Mouse (Mus musculus) cortical plate, adult 2 months (tissue): ENCODE results near the gene Slc46a1.

ENCODE experiments used
- CTCF ChIP-seq: fragments of 200-500 bp; IDR thresholded peaks from 2 replicates; pipeline ENCODE4 v1.5.1; 2011; ENCODE audit warnings: mild to moderate bottlenecking, control low read depth, low read length; ENCODE audit not compliant: insufficient read depth; ENCODE audit errors: extremely low read depth
- POLR2A ChIP-seq: fragments of 200-500 bp; IDR thresholded peaks from 2 replicates; pipeline ENCODE4 v1.6.1; 2011; ENCODE audit warnings: mild to moderate bottlenecking, low read length, control low read depth; ENCODE audit not compliant: insufficient read depth; ENCODE audit errors: extremely low read depth

DNA sequence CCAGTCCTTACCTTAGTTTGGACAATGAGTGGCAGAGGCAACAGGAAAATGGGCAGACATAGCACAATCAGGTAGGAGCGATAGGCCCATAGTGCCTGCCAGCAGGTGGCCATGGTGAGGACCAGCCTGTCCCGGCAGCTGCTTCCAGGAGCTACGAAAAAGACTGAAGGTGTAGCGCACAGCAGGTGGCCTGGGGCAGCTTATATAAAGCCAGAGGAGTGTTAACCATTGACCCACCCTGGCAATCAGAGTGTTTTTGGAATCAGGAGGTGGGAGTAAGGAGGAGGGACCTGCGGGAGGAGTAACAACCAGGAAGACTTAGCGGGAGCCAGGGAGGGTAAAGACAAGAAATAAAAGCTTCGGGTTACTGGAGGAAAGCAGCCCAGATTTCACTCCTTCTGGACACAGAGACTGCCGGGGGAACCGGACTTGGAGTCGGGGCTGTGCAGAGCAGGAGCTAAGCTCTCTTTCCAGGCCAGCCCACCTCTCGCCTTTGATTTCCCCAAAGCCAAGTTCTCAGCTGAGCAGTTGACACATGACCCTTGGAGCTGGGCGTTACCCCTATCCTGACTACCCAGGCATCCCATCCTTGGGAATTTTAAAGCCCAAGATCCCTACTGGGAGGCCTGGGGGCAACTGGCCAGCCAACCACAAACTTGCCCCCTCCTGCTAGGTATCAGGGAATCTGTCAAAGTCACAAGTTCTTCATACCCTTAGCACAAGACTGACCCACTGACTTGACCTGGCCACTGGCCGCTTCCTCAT is 43.3 kb upstream of the Slc46a1 start, which contains the start of gene Slc13a2:
- TF ChIP-seq CTCF (no peak), POLR2A (no peak)
